Mouse (Mus musculus) right cerebral cortex, postnatal 10 days (tissue): ENCODE measurements around the gene Ncam1.

Source experiments
- DNase-seq, 2 experiments: peaks; one replicate each; pipeline ENCODE4 v3.0.0; 2021; ENCODE audit warnings: low spot score in 2 of 2

The Ncam1 gene

DNA sequence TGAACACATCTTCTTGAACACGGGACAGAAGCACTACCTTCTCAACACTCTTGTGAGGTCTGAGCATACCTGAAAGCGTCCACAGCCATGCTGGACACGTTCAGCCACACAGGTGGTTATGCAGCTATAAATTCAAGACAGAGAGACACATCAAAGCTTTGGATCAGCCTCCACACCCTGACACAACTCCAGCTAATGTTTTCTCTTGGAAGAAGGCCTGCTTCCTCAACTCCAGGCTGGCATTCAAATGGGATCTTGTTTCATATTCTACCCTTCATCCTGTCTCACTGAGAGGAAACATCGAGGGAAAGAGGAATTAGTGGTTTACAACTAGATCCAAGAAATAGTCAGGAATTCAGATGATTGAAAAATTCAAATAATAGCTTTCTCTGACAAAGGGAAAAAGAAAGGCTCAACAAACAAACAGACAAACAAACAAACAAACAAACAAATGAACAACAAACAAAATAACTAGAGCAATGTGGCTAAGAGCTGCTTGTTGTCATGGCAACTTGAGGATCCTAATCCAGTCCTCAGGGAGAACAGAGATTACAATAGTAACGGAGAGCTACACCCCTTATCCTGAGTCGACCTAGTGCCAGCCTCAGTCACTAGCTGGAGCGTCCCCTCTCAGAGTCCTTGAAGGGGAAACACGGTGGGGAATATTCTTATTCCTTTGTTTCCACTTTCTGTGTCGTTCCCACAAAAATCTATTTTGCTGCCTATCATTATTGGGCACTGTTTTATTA lies 175.6 kb downstream of the Ncam1 start:
- DNase-seq, result peak in 1 of 2 experiments; percentile 54

DNA sequence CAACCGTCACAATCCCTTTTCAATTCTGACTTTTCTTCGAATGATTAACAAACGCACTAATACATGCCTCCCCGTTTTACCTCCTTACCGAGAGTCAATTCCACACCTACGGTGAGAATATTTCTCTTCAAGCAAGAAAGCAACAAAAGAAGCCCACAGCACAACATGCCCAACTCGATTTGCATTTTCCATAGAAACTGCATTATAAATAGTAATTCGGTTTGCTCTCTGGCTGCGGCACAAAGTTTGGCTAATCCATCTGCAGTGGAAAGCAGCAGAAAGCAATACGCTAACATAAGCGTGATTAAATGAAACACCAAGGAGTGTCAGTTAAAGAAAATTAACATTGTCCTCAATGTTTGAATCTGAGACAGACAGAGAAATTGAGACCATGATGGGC lies 177.0 kb downstream of the Ncam1 start:
- DNase-seq, result peak; percentile 67

DNA sequence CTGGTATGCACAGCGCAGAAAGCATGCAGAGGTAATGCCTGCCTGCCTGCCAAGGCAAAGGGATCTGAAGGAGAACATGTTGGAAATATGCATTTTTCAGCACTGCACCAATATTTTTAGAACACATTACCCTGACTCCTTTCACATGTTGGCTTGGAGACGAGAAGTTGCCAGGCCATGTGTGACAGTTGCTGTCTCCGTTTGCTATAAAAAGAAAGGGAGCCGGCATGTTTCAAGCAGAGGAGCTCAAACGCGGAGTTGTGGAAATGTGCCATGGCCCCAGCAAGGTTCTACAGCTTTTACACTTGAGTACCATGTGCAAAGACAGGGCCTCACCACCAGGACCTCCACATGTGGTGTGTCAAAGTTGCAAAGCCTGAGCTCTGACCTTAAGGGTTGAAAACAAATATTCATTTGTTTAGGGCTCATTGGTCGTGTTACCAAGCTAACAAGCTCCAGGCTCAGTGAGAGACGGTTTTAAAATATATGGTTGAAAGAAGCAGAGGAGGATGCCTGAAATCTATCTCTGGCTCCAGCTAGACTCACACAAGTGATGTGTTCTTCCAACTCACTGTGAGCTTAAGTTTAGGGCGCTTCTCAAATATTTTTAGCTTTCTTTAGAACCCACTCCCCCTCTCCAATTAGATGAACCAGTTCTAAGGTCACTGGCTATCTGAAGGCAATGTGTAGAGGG lies 179.9 kb downstream of the Ncam1 start:
- peak; percentile 71 to 86 for DNase-seq

DNA sequence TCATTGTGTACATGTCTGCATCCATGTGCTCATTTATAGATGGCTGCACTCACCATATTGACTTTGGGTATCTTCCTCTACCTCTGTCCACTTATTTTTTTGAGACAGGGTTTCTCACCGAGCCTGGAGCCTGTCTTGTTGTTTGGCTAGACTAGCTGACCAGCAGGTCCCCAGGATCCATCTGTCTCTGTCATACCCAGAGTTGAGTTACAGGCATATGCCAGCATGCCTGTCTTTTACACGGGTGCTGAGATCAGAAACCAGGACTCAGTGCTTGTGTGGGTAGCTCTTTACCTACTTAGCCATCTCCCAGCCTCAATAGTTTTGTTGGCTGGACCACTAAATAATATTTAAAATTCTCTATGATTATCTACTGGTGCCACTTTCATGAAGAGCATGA lies 180.5 kb downstream of the Ncam1 start:
- no peak for DNase-seq

DNA sequence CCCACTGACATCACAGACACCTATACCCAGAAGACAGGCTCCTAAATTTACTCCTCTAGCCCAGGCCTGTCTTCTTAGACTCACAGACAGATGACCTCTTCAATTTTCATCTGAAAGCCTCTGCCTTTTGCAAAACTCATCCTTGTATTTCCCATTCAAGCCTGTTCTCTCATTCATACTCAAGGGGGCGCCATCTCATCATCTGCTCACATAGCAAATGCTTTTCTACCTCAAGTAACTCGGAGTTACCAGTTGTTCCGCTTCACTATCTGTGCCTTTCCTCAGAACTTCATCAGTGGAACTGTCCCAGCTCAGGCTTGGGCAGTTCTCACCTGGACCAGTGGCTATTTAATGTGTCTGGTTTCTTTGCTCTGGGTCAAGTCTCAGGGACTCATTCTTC lies 181.5 kb downstream of the Ncam1 start:
- peak in 1 of 2 experiments; percentile 61 for DNase-seq

DNA sequence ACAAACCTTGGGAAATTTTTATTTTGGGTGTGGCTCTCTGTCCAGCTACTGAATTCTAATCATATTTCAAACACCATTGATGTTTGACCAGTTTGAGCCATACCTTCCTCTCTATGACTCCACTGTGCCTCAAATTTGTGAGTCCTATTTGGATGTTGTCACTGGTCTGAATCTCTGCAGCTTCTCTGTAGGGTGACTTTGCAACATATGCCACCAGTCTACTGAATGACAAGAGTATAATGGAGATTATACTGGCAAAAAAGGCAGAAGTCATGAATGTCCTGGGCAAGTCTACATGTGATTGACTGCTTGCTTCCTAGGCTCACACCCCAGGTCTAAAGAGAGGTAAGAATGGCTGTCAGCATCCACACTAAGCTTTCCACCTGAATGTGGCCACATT lies 186.3 kb downstream of the Ncam1 start:
- DNase-seq, result no peak

DNA sequence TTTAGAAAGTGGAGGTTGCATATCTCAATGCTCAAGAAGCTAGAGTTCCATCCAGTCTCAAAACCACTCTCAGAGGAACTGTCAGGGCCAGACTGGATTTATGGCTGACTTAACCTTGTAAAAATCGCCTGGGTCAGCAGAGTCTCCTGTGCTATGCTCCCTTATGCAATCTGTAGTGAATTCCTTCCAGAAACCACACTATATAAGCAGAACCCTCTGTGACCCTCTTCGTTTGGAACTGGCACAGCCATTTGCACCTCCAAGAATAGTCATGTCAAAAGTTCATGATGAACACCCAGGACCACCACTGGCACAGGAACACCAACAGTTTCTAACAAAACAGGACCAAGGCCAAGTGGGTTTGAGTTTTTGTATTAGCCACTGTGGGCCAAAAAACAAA lies 190.5 kb downstream of the Ncam1 start:
- no peak for DNase-seq

DNA sequence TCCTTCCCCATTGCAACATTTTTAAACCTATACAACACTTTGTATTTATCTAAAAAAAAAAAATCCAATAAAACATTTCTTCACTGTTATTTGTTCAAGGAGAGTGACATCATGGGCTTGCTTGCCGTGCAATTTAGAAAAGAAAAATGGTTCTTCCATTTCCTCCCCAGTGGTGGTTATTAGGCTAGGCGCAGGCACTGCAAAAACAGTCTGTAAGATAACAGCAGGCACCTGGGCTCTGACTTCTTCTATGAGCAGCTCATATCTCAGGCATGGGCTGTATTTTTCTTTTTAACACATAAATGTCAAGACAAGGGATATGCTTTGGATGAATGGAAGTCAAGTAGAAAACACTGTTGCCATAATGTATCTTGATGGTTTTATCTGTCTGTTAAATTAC lies 192.0 kb downstream of the Ncam1 start:
- no peak for DNase-seq

DNA sequence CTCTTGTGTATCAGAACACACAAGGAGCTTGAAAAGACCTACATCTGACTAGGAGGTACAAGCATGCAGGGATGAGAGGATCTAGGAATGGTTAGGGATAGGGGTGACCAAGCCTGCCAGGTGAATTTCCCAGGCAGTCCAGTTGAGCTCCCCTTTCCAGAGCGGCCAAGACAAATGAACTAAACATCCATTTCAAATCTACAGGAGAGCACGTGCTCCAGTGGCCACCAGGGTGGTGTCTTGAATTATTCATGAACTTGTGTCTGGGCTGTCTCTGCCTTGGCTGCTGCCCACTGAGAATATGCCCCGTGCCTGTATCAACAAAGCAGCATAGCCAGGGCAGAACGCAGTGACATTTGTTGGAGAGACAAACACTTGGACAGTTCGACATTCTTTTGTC lies 192.4 kb downstream of the Ncam1 start:
- DNase-seq, result peak in 1 of 2 experiments; percentile 37

DNA sequence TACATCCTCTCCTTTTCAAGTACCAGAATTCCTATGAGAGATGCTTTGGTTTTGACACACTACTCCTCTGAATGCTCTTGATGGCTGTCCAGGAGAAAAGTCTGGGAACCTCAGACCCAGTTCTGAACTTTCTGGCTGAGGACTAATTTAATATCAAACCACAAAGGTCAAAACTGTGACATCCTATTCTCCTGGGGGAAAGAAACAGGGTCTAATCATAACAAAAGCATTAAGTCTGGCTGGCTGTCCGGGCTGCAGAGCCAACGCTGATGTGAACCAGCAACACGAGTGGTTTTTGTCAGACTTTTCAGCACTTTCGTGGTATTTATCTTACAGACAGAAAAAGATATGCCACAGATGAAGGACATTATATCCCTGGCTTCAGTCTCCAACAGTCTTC lies 192.9 kb downstream of the Ncam1 start:
- no peak for DNase-seq

DNA sequence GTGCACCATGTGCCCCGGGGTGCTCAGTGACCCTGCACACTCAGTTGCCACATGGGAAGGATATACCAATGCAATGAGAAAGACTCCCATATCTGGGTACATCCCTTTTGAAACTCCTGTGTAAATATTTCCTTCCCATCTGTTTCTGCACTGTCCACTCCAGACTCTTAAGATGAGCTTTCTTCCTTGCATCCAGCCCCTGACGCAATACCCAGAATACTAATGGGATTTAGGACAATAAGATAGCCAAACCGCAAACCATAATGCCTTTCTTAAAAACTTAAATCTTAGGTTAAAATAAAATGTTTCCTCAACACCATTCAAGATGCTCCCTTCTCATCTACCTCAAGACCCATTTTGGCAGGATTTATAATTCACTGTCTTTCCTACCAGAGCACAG lies 193.4 kb downstream of the Ncam1 start:
- no peak for DNase-seq

DNA sequence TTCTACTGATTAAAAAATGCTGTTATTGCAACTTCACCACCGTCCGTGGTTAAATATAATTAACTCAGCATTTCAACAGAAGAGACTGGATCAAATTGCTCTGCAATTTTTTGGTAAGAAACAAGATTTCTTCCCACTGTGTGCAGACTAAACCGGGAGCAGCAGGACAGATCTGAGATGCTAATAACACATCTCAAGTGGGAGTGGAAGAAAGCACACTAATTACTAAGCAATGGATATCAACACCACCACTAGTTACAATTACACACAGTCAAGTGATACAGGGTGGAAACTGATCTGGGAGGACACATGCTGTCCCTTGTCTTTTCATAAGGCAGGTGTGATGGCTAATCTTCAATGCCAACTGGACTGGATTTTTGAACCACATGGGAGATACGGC lies 197.5 kb downstream of the Ncam1 start:
- no peak for DNase-seq

DNA sequence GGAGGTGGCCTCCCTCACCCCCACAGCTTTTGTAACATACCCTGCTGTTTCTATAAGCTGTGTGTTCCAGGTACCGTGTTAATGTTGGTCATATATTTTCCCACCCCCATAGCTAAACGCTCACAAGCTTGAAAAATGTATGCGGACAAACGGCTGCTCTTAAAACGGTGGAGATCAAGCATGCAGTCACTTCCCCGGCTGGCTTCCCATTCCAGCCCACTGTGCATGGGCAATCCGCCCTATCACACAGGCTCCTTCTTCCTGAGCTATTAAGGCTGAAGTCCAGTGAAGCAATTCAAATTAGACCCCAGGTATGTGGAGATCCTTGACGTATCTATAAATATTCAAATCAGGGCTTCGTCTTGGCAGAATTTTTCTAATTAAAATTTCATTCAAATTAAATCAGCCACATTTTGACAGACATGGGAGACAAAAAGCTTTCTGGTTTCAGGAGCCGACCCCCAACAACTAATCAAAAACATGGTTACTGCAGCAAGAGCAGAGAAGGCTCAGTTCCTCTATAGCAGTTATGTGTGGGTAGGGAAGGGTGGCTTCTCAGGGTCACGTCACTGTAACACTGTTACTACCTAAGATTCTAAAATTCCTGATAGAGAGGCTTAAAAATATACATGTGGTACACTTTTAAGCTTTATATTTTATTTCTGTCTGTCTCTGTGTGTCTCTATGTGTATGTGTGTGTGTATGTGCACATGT lies 202.9 kb downstream of the Ncam1 start:
- DNase-seq, result no peak

DNA sequence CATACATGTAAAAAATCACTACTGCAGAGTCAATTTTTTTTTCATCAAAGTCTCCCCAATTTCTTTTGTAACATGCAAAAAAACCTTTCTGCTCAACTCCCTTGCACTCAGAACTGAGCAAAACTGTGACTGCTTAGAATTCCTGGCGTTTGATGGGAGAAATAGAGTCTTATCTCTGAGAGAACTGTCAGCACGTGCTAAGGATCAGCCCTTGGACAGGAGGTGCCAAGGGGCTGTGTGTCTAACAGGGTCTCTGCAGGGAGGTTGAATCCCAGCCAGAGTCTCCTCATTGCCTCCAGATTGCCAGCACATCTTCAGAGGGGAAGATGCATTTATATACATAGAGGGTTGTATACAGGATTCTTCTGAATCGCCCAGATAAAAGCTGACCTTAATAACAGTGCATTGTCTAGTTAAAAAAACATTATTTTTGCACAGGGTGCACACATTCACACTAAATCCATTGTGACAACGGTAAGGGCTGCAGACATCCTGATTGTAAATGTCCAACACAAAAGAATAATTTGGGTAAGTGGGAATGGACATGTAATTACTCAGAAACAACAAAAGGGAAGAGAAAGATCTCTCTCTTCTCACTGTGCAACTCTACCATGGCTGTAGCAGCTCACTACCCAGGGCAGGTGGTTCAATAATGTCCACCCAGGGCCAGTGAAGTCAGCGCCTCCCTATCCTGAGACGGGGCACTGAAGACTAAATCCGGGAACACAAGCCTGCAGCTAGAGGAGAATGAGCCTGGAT lies 203.7 kb downstream of the Ncam1 start:
- DNase-seq, result no peak

DNA sequence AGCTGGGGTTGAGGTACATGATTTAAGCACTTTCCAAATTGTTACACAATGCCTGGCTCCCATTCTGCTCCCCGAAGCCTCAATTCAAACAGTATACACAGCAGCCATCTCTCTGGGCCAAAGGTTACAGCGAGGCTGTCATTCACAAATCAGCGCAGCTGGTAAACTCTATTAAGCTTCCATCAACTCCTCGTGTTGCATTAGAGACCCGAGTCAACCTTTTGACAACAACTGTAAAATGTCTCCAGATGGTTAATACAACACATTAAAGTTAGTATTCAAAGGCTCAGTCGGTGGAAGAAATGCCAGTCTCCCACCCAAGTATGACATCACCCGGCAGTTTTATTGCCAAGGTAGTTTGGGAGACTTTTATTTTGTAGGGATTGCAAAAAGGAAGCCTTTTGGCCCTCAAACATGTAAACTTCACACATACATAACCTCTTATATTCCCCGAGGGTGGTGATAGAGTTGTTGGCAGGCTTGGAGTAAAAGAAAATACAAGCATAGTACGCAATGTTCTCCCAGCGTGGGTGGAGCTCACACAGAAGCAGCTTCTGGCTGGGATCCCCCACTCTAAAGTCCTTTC lies 204.7 kb downstream of the Ncam1 start:
- DNase-seq, result peak; percentile 61 to 68

DNA sequence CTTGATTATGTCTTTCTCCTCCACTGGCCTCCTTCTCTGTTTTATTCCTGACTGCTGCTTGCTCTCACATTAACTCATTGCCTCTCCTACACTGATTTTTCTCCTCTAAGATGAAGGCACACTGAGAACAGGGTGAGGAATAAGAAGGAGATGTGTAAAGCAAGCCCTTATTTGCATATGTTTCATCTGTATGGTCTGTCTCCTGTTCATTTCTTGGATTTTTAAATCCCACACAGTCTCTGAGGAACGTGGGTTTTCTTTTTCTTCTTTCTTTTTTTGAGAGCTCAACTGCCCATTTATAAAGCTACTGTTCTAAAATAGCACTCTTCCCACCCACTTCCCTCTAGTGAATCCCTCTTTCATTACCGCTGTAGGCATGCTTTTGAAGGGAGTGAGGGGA lies 206.7 kb downstream of the Ncam1 start:
- DNase-seq, result no peak

DNA sequence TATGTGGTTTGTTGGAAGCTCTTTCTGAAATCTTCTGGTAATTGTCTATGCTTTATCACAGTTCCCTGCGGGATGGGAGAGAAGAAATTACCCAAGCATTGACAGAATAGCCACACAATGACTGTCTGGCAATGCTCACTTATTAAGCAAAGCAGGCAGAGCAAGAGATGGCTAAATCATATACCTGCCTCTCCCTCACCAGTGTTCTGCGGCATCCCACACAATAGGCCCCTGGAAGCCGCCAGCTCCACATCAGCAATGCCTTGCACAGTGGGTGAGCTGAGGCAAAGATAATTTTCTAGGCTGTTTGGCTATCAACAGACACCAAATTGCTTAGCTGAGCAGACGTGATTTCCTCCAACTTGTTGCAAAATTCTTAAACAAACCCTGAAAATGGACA lies 208.5 kb downstream of the Ncam1 start:
- no peak for DNase-seq

DNA sequence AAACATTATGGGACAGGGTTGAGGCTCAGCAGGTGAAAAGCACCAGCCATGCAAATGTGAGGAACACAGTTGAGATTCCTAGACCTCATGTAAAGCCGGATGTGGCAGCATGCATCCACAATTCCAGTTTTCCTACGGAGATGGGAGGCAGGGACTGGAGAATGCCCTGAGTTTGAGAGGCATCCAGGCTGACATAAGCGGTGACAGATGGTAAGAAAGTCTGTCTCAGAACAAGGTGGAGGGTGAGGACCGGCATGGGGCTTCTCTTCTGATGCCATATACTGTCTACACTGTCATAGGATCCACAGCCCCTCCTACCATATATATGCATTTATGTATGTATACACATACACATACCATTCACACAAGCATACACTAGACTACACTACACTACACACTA lies 221.6 kb downstream of the Ncam1 start:
- DNase-seq, result no peak

DNA sequence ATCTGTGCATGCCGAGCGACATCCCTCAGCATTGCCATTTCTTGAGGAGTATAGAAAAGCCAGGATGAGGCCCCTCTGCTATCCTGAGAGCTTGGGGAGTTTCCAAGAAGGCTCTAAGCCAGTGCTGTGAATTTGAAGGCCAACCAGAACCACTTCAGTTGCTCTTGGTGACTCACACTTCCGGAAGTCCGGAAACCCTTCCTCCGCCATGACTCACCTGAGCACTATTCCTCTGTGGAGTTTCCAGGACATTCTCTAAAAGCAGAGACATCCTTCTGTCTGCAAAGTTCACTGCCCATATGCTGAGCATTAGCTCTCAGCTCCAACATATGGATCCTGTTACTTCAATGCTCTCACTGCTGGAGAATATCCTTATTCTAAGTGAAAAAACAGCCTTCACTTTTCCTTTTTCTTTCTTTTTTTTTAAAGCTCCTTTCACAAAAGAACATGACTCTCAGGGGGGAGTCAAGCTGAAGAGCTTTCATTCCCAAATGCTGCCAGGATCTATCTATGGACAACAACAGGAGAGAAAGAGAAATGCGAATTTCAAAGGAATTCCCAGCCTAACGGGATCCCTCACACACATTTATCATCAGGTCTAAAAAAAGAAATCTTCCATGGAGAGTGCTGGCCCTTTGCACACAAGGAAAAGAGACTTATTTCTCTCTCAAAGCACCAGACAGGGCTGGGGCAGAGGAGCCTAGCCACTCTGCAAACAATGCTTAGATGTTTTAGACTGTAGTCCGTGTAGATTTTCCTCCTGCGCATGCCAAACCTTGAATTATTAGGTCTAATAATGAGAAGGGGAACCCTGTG lies 226.8 kb downstream of the Ncam1 start:
- peak; percentile 42 to 61 for DNase-seq

DNA sequence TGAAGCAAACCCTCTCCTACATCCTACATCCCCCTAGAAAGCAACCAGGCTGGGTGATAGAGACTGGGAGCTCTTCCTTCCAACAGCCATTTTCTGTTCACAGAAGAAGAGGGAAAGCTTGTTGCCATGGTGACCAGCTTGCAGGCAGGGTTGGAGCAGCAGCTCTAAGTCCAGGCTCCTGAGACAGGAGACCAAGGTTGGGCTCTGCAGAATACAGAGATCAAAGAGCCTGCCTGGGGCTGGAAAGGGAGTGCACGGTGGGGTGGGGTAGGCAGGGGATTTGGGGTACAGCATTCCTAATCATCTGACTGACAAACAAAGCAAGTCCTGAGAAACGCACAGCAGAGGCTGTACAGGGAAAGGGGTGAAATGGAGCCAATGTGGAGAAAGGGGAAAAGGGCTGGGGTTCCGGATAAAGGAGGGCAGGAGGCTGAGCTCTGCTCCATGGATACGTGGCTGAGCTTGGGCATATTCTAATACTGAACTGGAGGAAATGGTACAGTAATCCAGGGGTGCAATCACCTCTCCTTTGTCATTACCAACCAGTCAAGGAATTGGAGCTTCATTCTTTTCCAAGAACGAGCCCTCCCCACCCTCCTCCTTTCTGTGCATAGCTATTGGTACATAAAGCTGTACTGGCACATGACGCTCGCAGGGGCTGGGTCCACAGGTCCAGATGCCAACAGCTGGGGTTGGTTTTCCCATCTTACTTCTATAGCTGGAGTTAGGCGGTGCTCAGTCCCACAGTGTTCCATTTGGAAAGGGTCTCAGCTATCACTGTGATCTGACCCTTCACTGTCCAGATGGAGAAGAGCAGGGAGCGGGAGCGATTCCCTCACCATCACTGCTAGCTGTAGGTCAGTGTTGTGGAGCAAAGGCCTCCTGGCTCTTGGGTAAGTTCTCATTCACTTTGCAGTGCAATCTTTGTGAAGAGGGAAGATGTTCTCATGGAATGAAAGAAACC lies 227.7 kb downstream of the Ncam1 start:
- DNase-seq, result peak; percentile 85 to 89
